Mouse (Mus musculus) stomach, embryonic 15.5 days (tissue): ENCODE measurements at regions not wholly inside any gene's neighbourhood (a gene's known extent, or its start where the extent isn't known, plus 50 kb on each side); places are given as distances from the start of the nearest gene placed in this dataset.

Experiments used
- ATAC-seq: fragments of 200-750 bp; cut with Nextera tagmentation; 2 replicates; pipeline ENCODE4 v1.8.0; 2017; ENCODE audit warnings: low read depth, moderate number of reproducible peaks, moderate TSS enrichment; ENCODE audit not compliant: insufficient read depth, low FRiP score
- H3K27ac ChIP-seq: fragments of 300-500 bp; sonication (generic); 2 replicates; pipeline ENCODE4 v1.5.1; 2015; ENCODE audit warnings: mild to moderate bottlenecking, inconsistent platforms
- H3K27me3 ChIP-seq: fragments of 300-500 bp; sonication (generic); replicated peaks from 2 replicates; pipeline ENCODE4 v1.6.1; 2015; ENCODE audit warnings: inconsistent platforms
- H3K36me3 ChIP-seq: fragments of 300-500 bp; sonication (generic); 2 replicates; pipeline ENCODE4 v1.6.1; 2015; ENCODE audit warnings: inconsistent platforms
- H3K4me1 ChIP-seq: fragments of 300-500 bp; sonication (generic); 2 replicates; pipeline ENCODE4 v1.6.1; 2015; ENCODE audit warnings: inconsistent platforms
- H3K4me2 ChIP-seq: fragments of 300-500 bp; sonication (generic); 2 replicates; pipeline ENCODE4 v1.6.1; 2015; ENCODE audit warnings: mild to moderate bottlenecking, inconsistent platforms
- H3K4me3 ChIP-seq: fragments of 300-500 bp; sonication (generic); replicated peaks from 2 replicates; pipeline ENCODE4 v1.5.1; 2015; ENCODE audit warnings: inconsistent platforms
- H3K9ac ChIP-seq: fragments of 300-500 bp; sonication (generic); 2 replicates; pipeline ENCODE4 v1.6.1; 2015; ENCODE audit warnings: inconsistent platforms
- H3K9me3 ChIP-seq: fragments of 300-500 bp; sonication (generic); 2 replicates; pipeline ENCODE4 v1.6.1; 2016; ENCODE audit warnings: inconsistent platforms
- whole genome bisulfite sequencing: fragments of 180-500 bp; shearing (Covaris S2); methylation state at CpG from one replicate; pipeline ENCODE4 v1.1.7; 2015; 5-methylcytosine and 5-hydroxymethylcytosine counted together

DNA sequence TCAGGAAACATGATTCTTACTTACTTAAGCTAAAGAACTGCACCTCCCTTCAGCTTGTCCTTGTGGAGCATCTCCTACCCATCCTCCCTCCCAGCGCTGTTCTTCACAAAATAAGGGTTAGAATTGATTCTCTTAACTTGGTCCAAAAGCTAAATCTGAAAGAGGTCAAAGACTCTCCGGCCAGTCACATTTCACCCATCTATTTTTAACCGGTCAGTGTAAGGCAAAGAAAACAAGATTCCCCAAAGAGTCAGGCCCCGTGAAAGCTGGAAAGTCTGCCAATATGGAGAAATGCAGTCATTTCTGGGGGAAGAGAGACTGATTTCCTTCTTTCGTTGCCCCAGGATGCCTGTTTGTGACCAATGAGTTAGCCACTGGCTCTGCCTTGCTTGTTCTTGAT lies 114.0 kb downstream of the Zfp36l1 start:
- 70% methylated on average over 5 of the region's 5 CpGs for WGBS
- Histone ChIP-seq H3K27ac (peak overlapping the region; percentile 27), H3K4me1 (peaks cover 28% of the 10 kb centered on the region)

DNA sequence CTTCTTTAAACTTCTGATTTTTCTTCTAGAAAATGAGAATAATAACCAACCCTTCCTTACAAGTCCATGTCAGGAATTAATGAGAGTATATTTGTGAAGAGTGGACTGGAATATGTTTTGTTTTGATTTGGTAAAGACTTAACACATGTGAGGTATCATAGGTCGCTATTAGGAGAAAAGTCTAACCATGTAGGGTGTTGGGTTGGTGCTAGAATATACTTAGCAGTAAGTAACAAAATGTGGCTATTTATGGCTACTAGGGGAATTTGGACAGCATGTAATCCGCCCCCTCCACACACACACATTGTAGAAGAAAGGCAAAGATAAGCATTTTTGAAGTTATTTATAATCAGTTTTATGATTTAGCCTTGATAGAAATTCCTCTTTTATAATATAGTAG lies 114.5 kb downstream of the Zfp36l1 start:
- Histone ChIP-seq H3K27me3 (no peaks in the 10 kb centered on the region), H3K27ac (0 out of 2 replicates have a peak overlapping the region, but pooled peaks have one; percentile 27), H3K9me3 (no peaks in the 10 kb centered on the region), H3K4me2 (no peak overlapping the region), H3K4me1 (peaks cover 32% of the 10 kb centered on the region), H3K4me3 (no peak overlapping the region), H3K36me3 (no peaks in the 10 kb centered on the region), H3K9ac (no peak overlapping the region)
- WGBS: 53% methylated on average over 2 of the region's 2 CpGs
- no peak for ATAC-seq

More for the DNA sequence above, 114.0 kb downstream of the Zfp36l1 start:
- Histone ChIP-seq H3K27me3 (no peaks in the 10 kb centered on the region), H3K9ac (no peak overlapping the region), H3K9me3 (no peaks in the 10 kb centered on the region), H3K36me3 (no peaks in the 10 kb centered on the region), H3K4me3 (no peak overlapping the region), H3K4me2 (no peak overlapping the region)
- ATAC-seq: no peak

DNA sequence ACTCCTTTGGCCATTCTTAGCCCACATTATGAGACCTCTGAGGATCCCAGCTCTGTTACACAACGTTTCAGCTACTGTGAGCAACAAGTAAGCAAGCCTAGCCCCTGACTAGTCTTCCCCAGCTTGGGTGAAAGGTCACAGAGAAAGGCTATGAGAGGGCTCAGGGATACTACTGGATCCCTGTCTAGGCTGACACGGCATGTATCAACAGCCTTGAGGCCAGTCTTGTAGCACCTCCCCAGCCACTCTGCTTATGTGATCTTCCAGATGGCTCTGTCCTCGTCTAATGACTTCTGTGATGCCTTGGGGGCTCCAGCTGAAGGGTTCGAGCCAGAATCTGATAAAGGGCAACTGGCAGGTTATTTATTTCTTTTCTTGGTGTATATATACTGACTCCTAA lies 115.6 kb downstream of the Zfp36l1 start:
- Histone ChIP-seq H3K4me3 (no peak overlapping the region), H3K27me3 (no peaks in the 10 kb centered on the region), H3K4me2 (no peak overlapping the region), H3K4me1 (peaks cover 30% of the 10 kb centered on the region), H3K27ac (no peak overlapping the region), H3K36me3 (no peaks in the 10 kb centered on the region), H3K9ac (no peak overlapping the region), H3K9me3 (no peaks in the 10 kb centered on the region)
- ATAC-seq: no peak
- 47% methylated on average over 4 of the region's 4 CpGs for WGBS

DNA sequence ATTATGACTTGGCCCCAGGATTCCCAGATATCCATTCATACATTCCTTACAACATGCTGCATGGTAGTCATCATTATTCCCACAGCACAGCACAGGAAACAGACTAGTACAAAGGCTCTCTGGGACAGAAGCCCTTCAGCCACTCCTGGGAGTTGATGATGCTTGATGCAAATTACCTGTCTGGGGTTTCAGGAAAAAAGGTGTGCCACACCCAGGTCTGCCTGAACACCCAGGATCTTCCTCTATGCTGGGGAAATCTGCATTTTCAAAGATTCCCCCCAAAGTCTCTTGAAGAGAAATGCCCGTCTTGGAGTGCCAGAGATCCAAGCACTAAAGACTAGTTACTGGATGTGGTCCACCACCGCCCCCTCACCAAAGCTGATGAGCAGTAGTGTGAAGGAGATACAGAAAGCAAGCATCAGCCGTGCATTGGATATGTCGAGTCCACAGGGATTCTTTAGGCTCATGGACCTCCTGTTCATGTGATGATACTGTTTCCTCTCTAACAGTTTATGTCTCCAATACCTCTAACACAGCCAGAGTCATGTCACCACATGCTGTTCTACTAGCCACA lies 117.2 kb downstream of the Zfp36l1 start:
- no peak for ATAC-seq
- peaks cover 37% of the 10 kb centered on the region for H3K4me1 ChIP-seq
- 80% methylated on average over 4 of the region's 4 CpGs for WGBS
- no peaks in the 10 kb centered on the region for H3K36me3 ChIP-seq
- no peak overlapping the region for H3K4me2 ChIP-seq
- no peak overlapping the region for H3K27ac ChIP-seq
- H3K4me3 ChIP-seq: no peak overlapping the region
- H3K9me3 ChIP-seq: no peaks in the 10 kb centered on the region
- H3K27me3 ChIP-seq: no peaks in the 10 kb centered on the region
- H3K9ac ChIP-seq: no peak overlapping the region

DNA sequence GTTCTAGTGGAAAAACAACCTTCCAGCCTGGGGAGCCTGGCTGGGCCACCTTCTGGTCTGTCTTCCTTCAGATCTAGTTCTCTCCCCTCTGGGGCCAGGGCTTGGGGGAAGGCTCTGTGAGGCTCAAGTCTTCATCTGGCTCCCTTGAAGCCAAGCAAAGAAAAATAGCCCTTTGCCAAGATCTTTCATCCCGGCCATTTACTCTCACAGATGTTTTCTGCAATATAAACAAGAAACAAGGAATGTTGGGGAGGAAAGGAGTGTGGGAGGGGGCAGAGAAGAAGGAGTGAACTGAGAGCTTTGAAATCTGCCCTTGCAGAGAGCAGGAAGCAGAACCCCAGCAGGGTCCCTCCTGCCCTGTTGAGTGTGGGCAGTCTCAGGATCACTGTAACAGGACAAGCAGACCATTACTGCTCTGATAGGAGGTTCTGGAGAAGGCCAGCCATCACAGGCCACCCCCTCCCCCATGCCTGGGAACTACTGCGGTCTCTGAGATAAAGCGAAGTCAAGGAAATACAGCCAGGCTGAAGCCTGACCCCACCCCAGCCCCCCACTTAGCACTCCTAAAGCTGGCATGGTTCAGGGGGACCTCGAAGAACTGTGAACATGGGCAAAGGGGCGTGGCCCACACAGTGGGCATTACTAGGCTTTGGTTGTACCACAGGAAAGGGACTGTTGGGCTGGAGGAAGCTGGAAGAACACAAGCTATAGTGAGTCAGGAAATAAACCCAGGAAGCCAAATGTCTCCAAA lies 118.8 kb downstream of the Zfp36l1 start:
- H3K27ac ChIP-seq: peak overlapping the region; percentile 92
- WGBS: 28% methylated on average over 5 of the region's 5 CpGs
- ATAC-seq: peak; percentile 61

DNA sequence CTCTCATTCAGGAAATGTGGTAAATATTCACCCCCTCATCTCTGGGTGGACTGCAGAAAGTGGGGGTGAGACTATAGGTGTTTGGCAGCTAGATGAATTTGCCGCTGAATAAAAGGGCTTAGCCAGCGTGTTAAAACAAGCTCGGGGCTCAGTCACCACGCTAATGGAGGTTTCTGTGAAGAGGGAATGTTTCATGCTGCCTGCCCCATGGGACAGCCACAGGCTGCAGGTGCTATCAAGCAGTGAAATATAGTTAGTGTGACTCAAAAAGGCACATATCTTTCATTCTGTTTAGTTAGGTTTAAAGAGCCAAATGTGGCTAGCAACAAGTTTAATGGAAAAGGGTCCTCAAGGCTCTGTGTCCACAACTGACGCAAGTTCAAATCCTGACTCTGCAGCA lies 121.5 kb downstream of the Zfp36l1 start:
- Histone ChIP-seq H3K9me3 (no peaks in the 10 kb centered on the region), H3K9ac (no peak overlapping the region), H3K4me3 (no peak overlapping the region), H3K4me2 (no peak overlapping the region), H3K4me1 (peaks cover 69% of the 10 kb centered on the region), H3K27me3 (no peaks in the 10 kb centered on the region), H3K36me3 (no peaks in the 10 kb centered on the region), H3K27ac (peak overlapping the region; percentile 60)
- 59% methylated on average over 5 of the region's 5 CpGs for WGBS
- no peak for ATAC-seq

More for the DNA sequence above, 118.8 kb downstream of the Zfp36l1 start:
- H3K36me3 ChIP-seq: no peaks in the 10 kb centered on the region
- H3K4me2 ChIP-seq: peak overlapping the region; percentile 11; the same call in 1 of the 2 replicates
- no peaks in the 10 kb centered on the region for H3K9me3 ChIP-seq
- no peak overlapping the region for H3K4me3 ChIP-seq
- no peaks in the 10 kb centered on the region for H3K27me3 ChIP-seq
- peaks cover 53% of the 10 kb centered on the region for H3K4me1 ChIP-seq
- H3K9ac ChIP-seq: no peak overlapping the region

DNA sequence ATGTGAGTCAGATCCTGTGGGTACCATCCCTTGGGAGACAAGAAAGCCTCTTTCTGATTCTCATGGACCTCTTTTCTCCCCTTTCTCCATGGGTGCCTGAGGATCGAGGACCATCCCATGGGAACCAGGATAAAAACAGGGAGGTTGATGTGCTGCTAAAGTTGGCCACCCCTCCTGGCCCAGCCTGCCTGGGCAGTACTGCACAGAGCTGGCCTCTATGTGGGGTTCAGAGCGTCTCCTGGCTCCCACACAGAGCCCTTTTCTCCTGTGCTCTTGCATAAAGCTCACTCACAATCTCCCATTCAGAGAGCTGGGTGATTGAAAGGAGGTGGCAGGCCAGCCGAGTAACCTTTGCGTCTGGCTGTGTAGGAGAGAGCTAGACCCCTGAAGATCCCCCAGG lies 122.1 kb downstream of the Zfp36l1 start:
- no peaks in the 10 kb centered on the region for H3K36me3 ChIP-seq
- H3K4me2 ChIP-seq: no peak overlapping the region
- peaks cover 70% of the 10 kb centered on the region for H3K4me1 ChIP-seq
- H3K9me3 ChIP-seq: no peaks in the 10 kb centered on the region
- ATAC-seq: no peak
- H3K27me3 ChIP-seq: no peaks in the 10 kb centered on the region
- 61% methylated on average over 4 of the region's 4 CpGs for WGBS
- no peak overlapping the region for H3K4me3 ChIP-seq
- H3K27ac ChIP-seq: peak overlapping the region; percentile 60
- no peak overlapping the region for H3K9ac ChIP-seq

DNA sequence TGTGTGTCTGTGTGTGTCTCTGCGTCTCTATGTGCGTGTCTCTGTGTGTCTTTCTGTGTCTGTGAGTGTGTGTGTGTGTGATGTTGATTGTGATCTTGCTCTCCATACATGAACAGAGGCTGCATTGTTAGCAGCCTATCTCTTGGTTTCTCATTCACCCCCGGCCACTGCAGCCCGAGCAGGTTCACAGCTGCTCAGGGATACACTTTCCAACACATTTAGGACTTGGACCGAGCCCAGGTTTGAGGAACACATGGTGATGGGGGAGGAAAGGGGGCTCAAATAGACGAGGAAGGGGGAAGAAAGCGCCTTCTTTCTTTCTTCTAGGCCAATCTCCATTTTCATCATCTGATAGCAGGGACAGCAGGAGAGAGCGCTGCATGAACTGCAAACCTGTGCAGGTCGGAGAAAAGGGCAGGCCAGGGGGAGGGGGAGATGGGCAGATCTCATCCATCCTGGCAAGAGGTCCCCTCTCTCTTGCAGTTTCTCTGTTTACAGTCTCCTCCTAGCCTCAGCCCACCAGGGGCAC lies 123.2 kb downstream of the Zfp36l1 start:
- Histone ChIP-seq H3K9ac (no peak overlapping the region), H3K9me3 (no peaks in the 10 kb centered on the region), H3K4me2 (no peak overlapping the region), H3K4me3 (no peak overlapping the region), H3K27ac (peak overlapping the region; percentile 89), H3K27me3 (no peaks in the 10 kb centered on the region), H3K4me1 (peaks cover 69% of the 10 kb centered on the region), H3K36me3 (no peaks in the 10 kb centered on the region)
- no peak for ATAC-seq
- WGBS: 36% methylated on average over 9 of the region's 9 CpGs

DNA sequence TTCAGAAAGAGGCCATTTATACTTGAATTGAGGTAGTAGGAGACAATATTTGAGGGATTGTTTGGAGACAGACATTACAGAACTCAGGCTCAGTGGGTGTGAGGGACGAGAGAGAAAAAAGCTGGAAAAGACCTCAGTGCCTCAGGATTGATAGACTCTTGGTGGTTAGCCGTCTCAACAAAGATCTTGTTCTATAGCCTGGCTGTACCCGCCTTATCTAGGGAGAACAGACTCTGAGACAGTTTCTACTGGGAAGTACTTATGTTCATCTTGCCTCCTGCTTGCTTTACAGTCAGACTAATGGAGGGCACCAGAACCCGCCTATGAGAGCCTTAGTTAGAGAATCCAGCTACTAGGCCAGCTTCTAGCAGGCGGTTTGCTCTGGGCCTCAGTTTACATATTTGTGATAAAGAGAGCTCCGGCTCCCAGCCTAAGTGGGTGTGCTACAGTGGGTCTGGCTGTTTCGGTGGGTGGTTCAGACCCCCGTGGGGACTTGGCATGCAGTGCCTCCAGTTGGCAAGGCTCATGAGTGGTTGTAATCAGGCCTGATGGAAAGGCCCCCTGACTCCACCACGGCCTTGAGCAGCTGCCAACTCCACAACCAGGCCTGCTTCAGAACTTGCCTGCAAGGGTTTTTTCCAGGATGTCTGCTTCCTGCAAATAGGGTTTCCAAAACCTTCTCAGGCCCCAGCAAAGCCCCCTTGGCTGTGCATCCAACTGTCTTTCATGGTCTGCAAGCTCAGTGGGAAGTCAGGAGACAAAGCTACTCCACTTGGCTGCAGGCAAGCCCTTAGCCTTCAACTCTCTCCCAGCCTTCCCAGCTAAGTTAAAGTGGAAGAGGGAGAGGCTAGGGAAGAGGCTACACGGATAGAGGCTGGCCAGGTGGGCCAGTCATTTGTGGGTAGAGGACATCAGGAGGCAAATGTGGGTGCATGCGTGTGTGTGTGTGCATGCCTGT lies 124.1 kb downstream of the Zfp36l1 start:
- ATAC-seq: peak; percentile 36; the same call in 1 of the 2 replicates
- H3K9me3 ChIP-seq: no peaks in the 10 kb centered on the region
- no peaks in the 10 kb centered on the region for H3K27me3 ChIP-seq
- peak overlapping the region; percentile 89 for H3K27ac ChIP-seq
- WGBS: 56% methylated on average over 11 of the region's 11 CpGs
- no peak overlapping the region for H3K4me3 ChIP-seq
- no peak overlapping the region for H3K9ac ChIP-seq
- H3K4me1 ChIP-seq: peaks cover 65% of the 10 kb centered on the region
- no peak overlapping the region for H3K4me2 ChIP-seq
- no peaks in the 10 kb centered on the region for H3K36me3 ChIP-seq

DNA sequence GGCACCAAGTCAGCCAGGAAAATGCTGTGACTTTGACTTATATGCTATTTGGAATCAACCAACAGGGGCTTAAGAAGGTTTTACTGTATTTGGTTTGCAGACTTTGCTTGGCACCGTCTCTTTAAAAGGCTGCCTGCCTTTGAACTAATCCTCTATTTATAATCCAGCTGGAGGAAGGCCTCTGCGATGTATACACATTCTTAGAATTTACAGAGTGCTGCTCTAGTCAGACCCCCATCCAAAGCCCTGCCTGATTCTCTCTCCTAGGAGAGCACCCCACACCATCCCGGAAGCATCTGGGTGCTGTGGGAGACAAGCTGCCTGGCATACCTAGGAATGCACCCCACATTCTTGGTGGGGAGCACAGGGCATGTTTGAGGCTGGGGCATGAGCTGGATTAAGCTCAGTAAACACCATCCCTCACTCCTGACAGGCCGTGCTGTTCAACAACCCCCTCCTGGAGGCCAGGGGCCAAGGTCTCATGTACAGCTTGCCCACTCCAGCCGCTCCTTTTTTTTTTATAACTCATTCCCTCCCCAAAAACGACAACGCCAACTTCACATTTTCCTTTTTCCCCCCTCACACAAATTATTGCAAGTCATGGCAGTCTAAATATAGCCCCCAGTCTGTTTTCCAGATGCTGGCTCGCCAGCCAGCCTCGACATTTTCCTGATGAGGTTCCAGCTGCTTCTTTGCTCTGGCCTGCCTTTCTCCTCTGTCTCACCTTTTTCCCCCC lies 126.4 kb downstream of the Zfp36l1 start:
- no peaks in the 10 kb centered on the region for H3K27me3 ChIP-seq
- H3K36me3 ChIP-seq: no peaks in the 10 kb centered on the region
- peak; percentile 67 for ATAC-seq
- peaks cover 56% of the 10 kb centered on the region for H3K4me1 ChIP-seq
- H3K9ac ChIP-seq: 0 out of 2 replicates have a peak overlapping the region, but pooled peaks have one; percentile 16
- H3K27ac ChIP-seq: peak overlapping the region; percentile 92
- no peaks in the 10 kb centered on the region for H3K9me3 ChIP-seq
- H3K4me3 ChIP-seq: no peak overlapping the region
- 0 out of 2 replicates have a peak overlapping the region, but pooled peaks have one; percentile 20 for H3K4me2 ChIP-seq
- 10% methylated on average over 9 of the region's 9 CpGs for WGBS
